Mouse (Mus musculus) stomach, postnatal 0 days (tissue): ENCODE measurements around the gene Plekha7.

ENCODE experiments used
- CTCF ChIP-seq: IDR thresholded peaks from 2 replicates; pipeline ENCODE4 v1.5.1; 2016; ENCODE audit warnings: antibody characterized with exemption, low read depth, mild to moderate bottlenecking, moderate library complexity
- EP300 ChIP-seq: optimal IDR thresholded peaks from 2 replicates; pipeline ENCODE3; 2016; ENCODE audit warnings: antibody characterized with exemption

DNA sequence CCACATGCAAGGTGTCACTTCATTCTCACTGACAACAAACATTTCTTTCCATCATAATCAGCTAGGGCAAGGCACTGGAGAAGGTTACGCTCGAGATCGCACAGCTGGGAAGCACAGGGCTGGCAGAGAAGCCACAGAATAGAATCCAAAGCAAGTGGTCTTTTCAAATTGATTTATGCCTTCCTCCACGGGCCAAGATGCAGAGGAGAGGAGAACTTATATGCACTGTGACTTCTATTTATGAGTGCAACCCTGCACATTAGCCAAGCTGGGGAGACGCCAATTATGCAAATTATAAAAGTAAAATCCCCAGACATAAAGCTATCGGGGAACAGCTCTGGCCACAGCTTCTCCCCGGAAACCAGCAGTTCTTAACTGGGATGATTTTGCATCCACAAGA lies 86.3 kb downstream of the Plekha7 start:
- TF ChIP-seq CTCF (no peak), EP300 (no peak)
